Mouse (Mus musculus): ENCODE measurements around the gene Ptpn14. TPM values are rescaled to one million over a fixed set of nuclear protein-coding genes. Genes with fewer than 3 reads are reported as not detected.

The Ptpn14 gene
- polyA plus RNA-seq (2014; fragmentation: Illumina TruSeq; extraction: RNeasy Lipid Tissue Mini Kit (QIAGEN cat#74804); ENCODE audit: insufficient read depth, low read depth, low replicate concordance) = 6.0 TPM

DNA sequence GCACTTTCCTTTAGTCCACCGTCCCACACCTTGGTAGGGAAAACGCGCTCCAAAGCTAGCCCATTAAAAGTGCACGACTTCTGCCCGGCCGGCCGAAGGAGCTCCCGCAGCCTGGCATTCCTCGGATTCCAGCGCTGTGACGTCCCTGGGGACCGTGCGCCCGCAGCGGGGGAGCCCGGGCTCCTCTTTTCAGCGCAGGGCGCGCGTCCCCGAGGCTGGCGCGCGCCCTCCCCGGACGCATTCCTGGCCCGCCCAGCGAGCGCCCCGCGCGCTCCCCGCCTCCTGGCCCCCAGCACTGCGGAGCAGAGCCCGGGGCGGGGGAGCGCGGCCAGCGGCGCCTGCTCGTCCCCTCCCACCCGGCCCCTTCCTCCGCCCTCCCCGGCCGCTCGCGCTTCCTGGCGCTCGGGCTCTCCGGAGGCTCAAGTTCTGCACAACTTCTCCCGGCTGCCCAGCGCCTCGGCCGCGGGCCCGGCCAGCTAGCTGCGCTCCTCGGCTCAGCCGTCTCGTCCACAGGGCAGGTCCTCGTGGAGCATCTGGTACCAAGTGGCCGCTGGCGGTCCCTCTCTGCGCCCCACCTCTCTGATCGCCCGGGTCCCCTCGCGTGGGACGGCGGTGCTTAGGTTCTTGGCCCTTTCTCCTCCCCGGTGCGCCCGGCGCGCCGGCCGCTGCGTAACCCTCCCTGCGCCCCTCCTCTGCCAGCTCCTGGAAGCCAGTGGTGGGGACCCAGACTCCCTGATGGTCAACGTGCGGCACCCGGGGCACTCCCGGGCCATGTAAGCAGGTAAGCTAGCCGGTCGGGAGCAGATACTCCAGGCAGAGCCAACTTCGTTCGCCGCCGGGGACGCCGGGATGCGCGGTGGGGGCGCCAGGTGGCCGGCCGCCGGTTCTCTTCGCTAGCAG lies at the start of gene Ptpn14:
Gene Ptpn14, plus strand, starts transcription at position 385 of the 900 bp plus-strand sequence.

GRCm38 (mm10) chr1:189687654-189688387 lies 40.2 kb upstream of the Ptpn14 start, which contains the start of gene Cenpf:
Cenpf (minus strand) TSS chr1:189688086.

DNA sequence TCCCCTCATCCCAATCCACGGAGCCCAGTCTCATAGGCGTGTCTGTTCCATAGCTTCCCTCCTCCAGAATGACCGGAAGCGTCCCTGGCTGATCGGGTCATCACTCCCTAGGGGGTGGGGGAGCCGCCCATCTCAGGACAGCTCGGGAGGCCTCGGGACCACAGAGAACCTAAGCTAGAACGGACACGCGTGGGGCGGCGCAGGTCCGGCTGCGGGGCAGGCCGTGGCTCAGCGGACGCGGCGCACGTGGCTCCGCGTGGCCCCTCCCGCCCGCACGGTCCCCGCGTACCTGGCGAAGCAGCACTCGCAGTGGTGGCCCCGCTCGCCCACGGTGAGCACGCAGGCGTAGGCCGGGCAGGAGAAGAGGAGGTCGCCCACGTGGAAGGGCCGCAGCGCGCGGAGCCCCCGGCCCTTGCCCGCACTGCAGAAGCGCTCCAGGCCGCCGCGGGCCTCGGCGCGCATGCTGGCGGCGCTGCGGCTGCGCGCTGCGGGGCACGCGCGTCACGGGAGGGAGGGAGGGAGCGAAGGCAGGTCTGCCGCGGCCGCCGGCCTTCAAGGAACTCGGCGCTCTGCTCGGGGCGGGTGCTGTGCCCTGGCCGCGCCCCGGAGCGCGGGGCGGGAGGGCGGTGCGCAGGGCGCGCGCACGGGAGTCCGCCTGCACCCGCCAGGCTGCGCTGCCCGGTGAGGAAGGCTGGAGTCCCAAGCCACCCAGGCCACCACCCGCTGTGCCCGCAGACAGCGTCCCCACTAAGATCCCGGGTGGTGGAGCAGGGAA lies 193.9 kb downstream of the Ptpn14 start, which contains the start of gene Smyd2:
Gene Smyd2, minus strand, starts transcription at position 546 of the 775 bp plus-strand sequence.

Other genes starting within 250 kb of the Ptpn14 start
- gene Cenpf, start 40.2 kb upstream of the Ptpn14 start, polyA plus RNA-seq (2014; fragmentation: Illumina TruSeq; extraction: RNeasy Lipid Tissue Mini Kit (QIAGEN cat#74804); ENCODE audit: insufficient read depth, low read depth, low replicate concordance) = 0.12 TPM
- gene Smyd2, start 194.1 kb downstream of the Ptpn14 start, polyA plus RNA-seq (2014; fragmentation: Illumina TruSeq; extraction: RNeasy Lipid Tissue Mini Kit (QIAGEN cat#74804); ENCODE audit: insufficient read depth, low read depth, low replicate concordance) = 18.5 TPM

Data from lung, adult 10 weeks (tissue).